Mouse (Mus musculus) adrenal gland, postnatal 10 days (tissue): Measurements from ENCODE around the gene Muc5b. TPM values are rescaled to one million over a fixed set of nuclear protein-coding genes. Genes with fewer than 3 reads are reported as not detected.
"Not testable (repeated sequence)": the region's sequence is repeated elsewhere in the genome, so short reads cannot be mapped to it uniquely, and the experiment has no call there.

ENCODE experiments used
- DNase-seq: peaks from one replicate; pipeline ENCODE4 v3.0.0; 2021; ENCODE audit warnings: mixed read lengths
- long read RNA-seq, 2 experiments: library from polyadenylated mRNA; stranded (forward); transcript quantifications; one replicate each; pipeline ENCODE4 v2.0.0; 2021
- total RNA-seq, 2 experiments: library from RNA; stranded (reverse); gene quantifications; 2 replicates each; pipeline ENCODE4 v1.2.3; 2021

The Muc5b gene
- under 1 TPM in 1 of 2 experiments, not detected in 1; 0.03 TPM for total RNA-seq
- long read RNA-seq, experiment 1: 0 reads
- long read RNA-seq, experiment 2: 0 reads

DNA sequence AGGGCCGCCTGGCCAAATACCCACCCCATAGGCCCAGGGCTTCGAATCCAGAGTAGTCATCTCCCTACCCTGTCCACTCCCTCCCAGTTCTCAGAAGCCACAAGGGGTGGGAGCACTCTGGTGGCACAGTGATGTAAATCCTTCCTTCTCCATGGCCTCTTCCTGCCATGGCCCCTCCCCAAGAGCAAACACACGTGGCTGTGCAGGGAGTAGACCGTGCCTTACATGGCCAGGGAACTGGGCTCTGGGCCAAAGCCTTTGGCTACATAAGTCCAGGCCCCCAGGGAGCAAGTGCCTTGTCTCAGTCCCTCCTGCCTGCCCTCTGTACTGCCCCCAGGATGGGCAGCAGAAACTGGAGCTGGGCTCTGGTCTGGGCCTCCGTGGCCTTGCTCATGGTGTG is at the start of gene Muc5b:
Muc5b (plus strand) TSS at position 292 of the 400 bp plus-strand sequence.
- peak; percentile 61 for DNase-seq

- DNase-seq: no peak
These were observed 44.6 kb upstream of the Muc5b start for GRCm38 (mm10) chr7:141794251-141794650.

GRCm38 (mm10) chr7:141803206-141803605 is 35.7 kb upstream of the Muc5b start:
- DNase-seq: no peak

GRCm38 (mm10) chr7:141805384-141805783 is 33.5 kb upstream of the Muc5b start:
- no peak for DNase-seq

DNA sequence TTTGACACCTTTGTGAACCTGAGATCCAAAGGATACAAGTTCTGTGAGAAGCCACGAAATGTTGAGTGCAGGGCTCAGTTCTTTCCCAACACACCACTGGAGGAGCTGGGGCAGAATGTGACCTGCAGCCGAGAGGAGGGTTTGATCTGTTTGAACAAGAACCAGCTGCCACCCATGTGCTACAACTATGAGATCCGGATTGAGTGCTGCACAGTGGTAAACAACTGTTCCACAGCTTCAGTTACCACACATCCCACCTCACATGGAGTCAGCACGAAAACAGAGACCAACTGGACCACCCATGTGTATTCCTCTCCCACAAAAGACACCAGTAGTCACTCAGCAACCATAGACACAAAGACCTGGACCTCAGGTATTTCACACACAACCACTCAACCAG is 31.0 kb upstream of the Muc5b start:
- not testable (repeated sequence) for DNase-seq

DNA sequence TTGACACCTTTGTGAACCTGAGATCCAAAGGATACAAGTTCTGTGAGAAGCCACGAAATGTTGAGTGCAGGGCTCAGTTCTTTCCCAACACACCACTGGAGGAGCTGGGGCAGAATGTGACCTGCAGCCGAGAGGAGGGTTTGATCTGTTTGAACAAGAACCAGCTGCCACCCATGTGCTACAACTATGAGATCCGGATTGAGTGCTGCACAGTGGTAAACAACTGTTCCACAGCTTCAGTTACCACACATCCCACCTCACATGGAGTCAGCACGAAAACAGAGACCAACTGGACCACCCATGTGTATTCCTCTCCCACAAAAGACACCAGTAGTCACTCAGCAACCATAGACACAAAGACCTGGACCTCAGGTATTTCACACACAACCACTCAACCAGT is 28.9 kb upstream of the Muc5b start:
- not testable (repeated sequence) for DNase-seq

DNA sequence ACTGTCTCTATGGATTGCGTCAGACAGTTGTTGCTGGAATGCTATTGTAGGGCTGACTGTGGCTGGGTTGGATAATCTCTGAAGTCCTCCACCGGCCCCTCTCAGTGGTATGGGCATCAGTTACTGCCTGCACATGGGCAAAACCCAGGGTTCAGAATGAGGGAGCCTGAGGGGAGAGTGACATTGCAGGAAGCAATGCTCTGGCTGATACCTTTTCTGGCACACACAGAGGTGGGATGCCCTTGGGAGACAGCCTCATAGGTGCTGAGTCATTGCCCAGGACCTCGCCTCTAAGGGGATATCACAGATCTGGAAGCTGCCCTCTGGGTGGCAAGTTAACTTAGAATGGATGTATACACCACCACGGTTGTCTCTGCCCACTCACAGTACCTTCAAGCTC is 25.5 kb upstream of the Muc5b start:
- no peak for DNase-seq

- no peak for DNase-seq
These were observed 23.5 kb upstream of the Muc5b start for GRCm38 (mm10) chr7:141815361-141815760.

GRCm38 (mm10) chr7:141817355-141818075 is 21.4 kb upstream of the Muc5b start:
- DNase-seq: peak; percentile 59

DNA sequence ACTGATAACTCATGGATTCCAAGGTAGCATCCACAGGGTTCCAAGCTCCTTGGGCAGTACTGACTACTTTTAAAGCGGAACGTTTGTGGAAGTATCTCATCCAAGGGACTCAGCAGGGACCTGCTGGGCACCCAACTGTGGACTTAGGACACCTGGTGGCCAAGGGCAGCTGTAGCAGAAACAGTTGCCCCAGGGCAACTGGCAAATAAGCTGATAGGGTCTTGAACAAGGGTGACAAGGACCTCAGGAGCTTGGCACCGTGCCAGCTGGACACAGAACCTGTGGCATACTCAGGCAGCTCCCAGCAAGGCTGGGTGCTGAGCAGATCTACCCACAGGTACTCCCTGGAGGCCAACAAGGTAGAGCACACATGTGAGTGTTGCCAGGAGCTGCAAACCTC is 20.6 kb upstream of the Muc5b start:
- no peak for DNase-seq

DNA sequence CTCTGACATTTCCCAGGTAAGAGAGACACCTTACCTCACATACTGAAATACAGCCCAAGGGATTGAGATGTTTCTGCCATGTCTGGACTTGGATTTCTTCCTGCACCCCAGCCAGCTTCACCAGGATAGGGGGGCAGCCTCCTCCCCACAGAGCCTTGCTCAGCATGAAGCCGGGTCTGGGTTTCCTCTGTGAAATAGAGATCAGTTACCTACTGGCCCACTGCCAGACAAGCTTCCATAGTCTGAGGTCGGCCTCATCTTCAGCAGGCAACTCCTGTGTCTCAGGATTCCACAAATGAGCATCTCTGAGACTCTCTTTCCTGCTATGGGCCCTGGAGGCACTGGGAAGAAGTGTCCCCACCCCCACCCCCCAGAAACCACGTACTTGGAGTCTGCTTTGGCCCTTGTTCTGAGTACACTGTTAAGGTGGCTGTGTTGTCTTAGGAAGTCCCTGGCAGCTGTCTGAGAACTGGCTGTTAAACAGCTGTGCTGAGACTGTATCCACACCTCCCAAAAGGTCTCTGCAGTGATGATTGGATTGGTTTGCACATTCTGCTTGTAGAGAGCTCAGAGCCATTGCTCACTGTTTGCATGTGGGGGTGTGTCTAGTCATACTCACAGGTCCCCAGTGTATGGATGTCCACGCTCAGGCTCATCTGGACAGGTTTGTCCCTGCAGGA is 16.1 kb upstream of the Muc5b start:
- DNase-seq: no peak

GRCm38 (mm10) chr7:141823699-141824098 is 15.2 kb upstream of the Muc5b start:
- DNase-seq: no peak

DNA sequence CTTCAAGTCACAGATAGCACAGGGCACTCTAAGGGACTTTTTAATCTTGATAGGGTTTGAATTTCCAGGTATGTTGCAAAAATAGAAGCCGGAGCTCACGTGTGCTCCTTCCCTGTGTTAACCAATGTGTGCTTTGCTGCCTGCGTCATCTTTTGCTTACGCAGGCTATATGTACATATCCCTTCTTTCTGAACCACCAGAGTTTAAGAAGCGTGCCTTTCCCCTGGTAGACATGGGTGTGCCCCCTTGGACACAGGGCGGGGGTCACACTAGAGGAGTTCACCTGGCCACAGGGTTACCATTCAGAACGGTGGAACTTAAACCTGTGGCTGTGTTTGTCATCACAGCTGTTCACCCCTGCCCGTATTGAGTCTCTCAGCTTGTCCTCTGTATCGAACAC is 14.5 kb upstream of the Muc5b start:
- no peak for DNase-seq

DNA sequence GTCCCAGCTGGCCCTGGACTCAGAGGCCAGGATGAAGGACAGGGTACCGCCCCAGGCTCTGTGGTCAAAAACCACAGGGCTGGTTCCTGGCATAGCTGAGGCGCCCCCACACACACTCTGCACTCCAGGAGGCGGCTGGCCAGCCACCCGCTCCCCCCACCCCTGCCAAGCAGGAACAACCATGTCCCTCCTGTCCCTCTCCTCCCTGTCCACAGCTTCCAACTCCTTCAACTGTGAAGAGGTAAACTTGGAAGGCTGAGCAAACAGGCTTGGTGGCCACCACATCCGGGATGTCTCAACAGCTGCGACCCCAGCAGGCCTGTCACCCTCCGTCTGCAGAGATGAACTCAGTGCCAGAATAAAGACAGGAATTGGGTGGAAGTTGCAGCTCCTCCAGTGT is 2.9 kb upstream of the Muc5b start:
- DNase-seq: no peak

DNA sequence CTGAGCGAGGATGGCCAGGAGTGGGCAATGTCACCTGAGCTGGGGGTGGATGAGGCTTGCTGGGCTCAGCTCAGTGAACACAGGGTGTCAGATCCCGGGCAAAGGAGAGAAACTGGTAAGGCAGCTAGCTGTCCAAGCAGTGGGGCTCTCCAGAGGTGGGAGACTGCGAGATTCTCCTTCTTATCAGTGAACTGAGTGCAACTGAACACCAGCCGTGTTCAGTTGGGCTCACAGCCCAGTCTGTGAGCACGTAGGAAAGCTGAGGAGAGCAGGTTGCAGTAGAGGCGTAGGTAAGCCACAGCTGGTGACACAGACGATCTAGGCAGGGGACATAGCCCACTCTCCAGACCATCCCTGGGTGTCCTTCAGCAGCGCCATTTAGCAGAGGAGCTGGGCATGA is 2.4 kb upstream of the Muc5b start:
- no peak for DNase-seq

DNA sequence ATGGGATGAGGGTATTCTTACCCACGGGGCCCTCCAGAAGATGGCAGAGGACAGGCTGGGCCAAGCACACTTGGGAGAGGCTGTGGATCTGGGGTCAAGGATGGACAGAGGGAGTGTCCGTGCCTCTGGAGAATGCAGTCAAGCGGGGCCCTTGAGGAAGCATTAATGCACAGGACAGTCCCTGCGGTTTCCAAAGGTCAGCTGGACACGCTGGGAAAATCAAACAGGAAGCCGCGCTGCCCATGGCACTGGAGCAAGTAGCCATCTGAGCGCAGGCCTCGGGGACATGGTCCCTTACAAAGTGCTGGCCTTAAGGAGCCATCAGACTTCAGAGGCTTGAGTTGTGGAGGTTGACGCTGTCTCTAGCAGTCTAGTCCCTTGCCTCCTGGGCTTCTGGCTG is 1.5 kb downstream of the Muc5b start:
- no peak for DNase-seq

GRCm38 (mm10) chr7:141861046-141861445 is 22.2 kb downstream of the Muc5b start:
- no peak for DNase-seq

GRCm38 (mm10) chr7:141869644-141870043 is 30.8 kb downstream of the Muc5b start:
- DNase-seq: no peak

- peak; percentile 13 for DNase-seq
These were observed 31.7 kb downstream of the Muc5b start for GRCm38 (mm10) chr7:141870553-141870952.

DNA sequence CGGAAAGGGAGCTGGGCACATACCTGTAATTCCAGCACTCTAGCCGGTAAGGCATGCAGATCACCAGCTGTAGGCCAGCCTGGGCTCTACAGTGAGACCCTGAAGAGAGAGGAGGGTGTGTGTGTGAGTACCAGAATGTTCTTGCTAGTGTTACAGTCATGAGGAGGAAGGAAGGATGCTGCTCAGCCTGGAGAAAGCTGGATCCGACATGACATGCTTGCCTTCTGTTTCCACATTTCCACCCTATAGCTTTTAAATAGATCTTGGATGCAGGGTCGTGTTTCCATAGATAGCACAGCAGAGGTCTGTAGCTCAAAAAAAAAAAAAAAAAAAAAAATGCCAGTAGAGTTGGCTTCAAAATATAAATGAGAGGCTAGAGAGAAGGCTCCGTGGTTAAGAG is 36.0 kb downstream of the Muc5b start:
- no peak for DNase-seq

- no peak for DNase-seq
These were observed 39.9 kb downstream of the Muc5b start for GRCm38 (mm10) chr7:141878813-141879212.

DNA sequence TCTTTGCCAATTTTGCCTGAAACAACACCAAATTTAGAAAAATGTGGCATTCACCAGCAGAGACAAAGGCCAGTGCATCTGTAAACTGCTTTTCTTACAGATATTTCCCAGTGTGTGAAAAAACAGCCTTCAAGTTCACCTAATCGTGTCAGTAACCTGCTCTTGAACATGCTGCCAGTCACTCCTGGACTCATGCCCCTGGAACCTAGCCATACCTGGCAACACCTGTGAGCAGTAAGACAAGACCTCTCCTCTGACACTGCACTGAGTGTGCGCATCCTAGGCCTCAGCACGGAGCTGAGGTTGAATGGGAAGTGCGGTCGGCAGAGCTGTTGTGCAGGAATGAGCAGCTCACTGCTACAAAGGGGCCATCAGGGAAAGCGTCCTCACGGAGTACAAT is 53.3 kb downstream of the Muc5b start:
- DNase-seq: no peak

- no peak for DNase-seq
These were observed 63.0 kb downstream of the Muc5b start for GRCm38 (mm10) chr7:141901825-141902224.

- DNase-seq: peak; percentile 100
These were observed 63.4 kb downstream of the Muc5b start for GRCm38 (mm10) chr7:141902269-141902729.
